Mouse (Mus musculus) E14TG2a.4 (cell line): ENCODE data around the gene Polr1b.

Experiments used
- CTCF ChIP-seq: conservative IDR thresholded peaks from 2 replicates; pipeline ENCODE4 v1.5.1; 2014; ENCODE audit warnings: low read length
- POU5F1 ChIP-seq: IDR thresholded peaks from 2 replicates; pipeline ENCODE4 v1.6.1; 2014; ENCODE audit warnings: low read length, borderline replicate concordance

DNA sequence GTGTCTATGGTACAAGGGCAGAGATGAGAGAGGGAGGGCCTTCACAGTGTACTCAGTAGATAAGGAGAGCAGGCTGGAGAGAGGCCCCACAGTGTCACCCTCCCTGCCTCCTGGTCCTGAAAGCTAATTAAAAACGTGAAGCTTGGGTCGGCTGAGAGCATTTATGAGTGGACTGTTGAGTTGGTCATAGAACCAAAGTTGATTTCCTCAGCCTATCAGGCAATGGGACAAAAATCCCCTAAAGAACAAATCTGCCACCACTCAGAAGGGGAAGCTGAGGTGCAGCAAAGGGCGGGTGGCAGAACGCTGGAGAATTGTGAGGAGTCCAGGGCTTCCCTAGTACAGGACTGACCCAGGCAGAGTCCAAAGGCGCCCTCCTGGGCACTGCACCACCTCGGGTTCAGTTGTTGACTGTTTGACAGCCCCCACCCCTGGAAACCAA, 42.9 kb upstream of the Polr1b start:
- TF ChIP-seq POU5F1 (no peak), CTCF (no peak)
